Mouse (Mus musculus): Measurements from ENCODE around the gene Gm6034. TPM values are rescaled to one million over a fixed set of nuclear protein-coding genes. Genes with fewer than 3 reads are reported as not detected.
A peak's percentile ranks its signal among the peaks of the same experiment; 100 is the strongest.

The Gm6034 gene
- polyA plus RNA-seq, 1 experiment, result 0.22 TPM

DNA sequence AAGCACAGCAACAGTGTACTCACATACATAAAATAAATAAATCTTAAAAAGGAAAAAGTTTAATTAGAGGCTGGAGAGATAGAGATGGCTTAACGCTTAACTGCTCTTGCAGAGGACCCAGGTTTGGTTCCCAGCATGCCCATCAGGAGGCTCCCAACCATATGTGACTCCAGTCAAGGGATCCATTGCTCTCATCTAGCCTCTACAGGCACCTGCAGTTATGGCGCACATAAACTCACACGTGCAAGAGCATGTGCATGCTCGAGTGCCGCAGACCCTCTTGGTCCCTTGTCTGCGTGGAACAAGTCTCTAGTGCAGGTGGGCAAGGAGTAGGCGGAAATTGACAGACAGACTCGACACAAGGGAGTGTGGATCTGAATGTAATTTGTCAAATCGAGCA is 20.7 kb upstream of the Gm6034 start:
- 76% methylated on average over 9 of the region's 9 CpGs for WGBS
- Histone ChIP-seq H3K27me3 (ENCODE audit: control insufficient read depth, insufficient read depth, low read length) (no peaks in the 10 kb centered on the region), H3K4me3 (ENCODE audit: control insufficient read depth, insufficient read depth, low read length) (no peak overlapping the region), H3K27ac (ENCODE audit: control insufficient read depth, insufficient read depth, low read length) (no peak overlapping the region), H3K36me3 (ENCODE audit: control insufficient read depth, insufficient read depth, low read length) (peaks cover under 1% of the 10 kb centered on the region; the same call in 1 of the 2 replicates), H3K4me1 (replicated peaks; ENCODE audit: control insufficient read depth, insufficient read depth, low read length) (peaks cover 27% of the 10 kb centered on the region)
- no peak for DNase-seq
- no peak for TF ChIP-seq POLR2A (IDR thresholded peaks at IDR 0.05; ENCODE audit: control insufficient read depth, extremely low read depth, insufficient read depth, low read length, poor library complexity)
- no peak for TF ChIP-seq CTCF (IDR thresholded peaks at IDR 0.05; ENCODE audit: borderline replicate concordance, control insufficient read depth, extremely low read depth, insufficient read depth, low read length, poor library complexity)

DNA sequence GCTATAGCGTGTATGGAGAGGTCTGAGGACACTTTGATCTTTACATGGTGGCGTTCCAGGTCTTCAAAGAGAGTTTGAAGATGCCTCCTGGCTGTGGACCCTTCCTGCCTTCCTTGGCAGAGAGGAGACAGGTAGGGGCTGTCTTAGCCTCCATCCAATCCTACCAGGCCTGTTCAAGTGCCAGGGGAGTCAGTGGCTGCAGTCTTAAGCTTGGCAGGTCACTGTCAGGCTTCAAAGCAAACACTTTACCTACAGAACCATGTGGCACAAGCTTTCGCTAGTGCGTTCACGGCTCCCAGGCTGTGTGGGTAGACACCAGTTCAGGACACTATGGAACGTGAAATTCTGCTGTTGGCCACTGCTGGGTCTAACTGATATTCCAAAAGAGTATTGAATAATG is 19.8 kb upstream of the Gm6034 start:
- 90% methylated on average over 6 of the region's 6 CpGs for WGBS
- no peaks in the 10 kb centered on the region for H3K36me3 ChIP-seq (ENCODE audit: control insufficient read depth, insufficient read depth, low read length)
- H3K27me3 ChIP-seq (ENCODE audit: control insufficient read depth, insufficient read depth, low read length), result no peaks in the 10 kb centered on the region
- H3K27ac ChIP-seq (ENCODE audit: control insufficient read depth, insufficient read depth, low read length), result peak overlapping the region; percentile 50
- TF ChIP-seq POLR2A (IDR thresholded peaks at IDR 0.05; ENCODE audit: control insufficient read depth, extremely low read depth, insufficient read depth, low read length, poor library complexity) (no peak), CTCF (IDR thresholded peaks at IDR 0.05; ENCODE audit: borderline replicate concordance, control insufficient read depth, extremely low read depth, insufficient read depth, low read length, poor library complexity) (no peak)
- peaks cover 25% of the 10 kb centered on the region for H3K4me1 ChIP-seq (replicated peaks; ENCODE audit: control insufficient read depth, insufficient read depth, low read length)
- H3K4me3 ChIP-seq (ENCODE audit: control insufficient read depth, insufficient read depth, low read length), result no peak overlapping the region
- DNase-seq, result no peak

DNA sequence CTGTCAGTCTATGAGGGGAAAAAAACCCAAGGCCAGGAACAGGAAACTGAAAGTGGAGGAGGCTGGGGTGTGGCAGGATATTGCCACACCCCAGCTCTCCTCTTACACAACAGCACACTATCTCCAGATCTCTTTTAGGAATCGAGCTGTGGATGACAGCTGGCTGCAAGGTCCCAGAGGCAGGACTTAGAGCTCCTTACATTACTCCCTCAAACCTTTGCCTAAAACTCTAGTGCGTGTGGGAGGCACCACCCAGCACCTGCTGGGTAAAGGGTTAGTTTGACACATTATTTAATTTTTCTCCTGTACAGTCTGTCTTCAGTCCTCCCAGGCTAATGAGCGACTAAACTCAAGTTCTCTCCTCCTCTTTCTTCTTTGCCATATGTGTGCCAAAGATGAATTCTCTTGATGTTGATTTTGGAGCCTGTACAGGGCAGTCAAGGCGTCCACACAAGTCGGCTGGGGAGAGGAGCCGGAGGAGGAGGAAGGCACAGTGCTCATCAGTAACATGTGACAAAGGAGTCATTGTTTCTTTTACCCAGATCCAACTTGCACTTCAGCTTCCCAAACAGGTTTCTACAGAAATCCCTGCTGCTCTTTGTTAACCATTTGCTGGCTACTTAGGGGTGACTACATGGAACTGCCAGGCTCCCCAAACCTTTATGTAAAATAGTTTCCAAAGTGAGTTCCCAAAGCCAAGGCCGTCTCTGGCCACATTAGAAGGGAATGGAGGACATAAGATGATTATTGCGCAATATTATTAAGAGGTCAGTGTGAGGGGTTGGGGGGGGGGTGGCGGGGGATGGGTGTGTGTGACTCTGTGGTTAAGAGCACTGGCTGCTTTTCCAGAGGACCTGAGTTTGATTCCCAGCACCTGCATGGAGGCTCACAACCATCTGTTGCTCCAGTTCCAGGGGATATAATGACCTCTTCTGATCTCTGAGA is 18.8 kb upstream of the Gm6034 start:
- DNase-seq, result peak; percentile 46
- Histone ChIP-seq H3K27me3 (ENCODE audit: control insufficient read depth, insufficient read depth, low read length) (no peaks in the 10 kb centered on the region), H3K4me1 (replicated peaks; ENCODE audit: control insufficient read depth, insufficient read depth, low read length) (peaks cover 23% of the 10 kb centered on the region), H3K36me3 (ENCODE audit: control insufficient read depth, insufficient read depth, low read length) (no peaks in the 10 kb centered on the region), H3K27ac (ENCODE audit: control insufficient read depth, insufficient read depth, low read length) (peak overlapping the region; percentile 64), H3K4me3 (ENCODE audit: control insufficient read depth, insufficient read depth, low read length) (no peak overlapping the region)
- TF ChIP-seq POLR2A (IDR thresholded peaks at IDR 0.05; ENCODE audit: control insufficient read depth, extremely low read depth, insufficient read depth, low read length, poor library complexity), result no peak
- TF ChIP-seq CTCF (IDR thresholded peaks at IDR 0.05; ENCODE audit: borderline replicate concordance, control insufficient read depth, extremely low read depth, insufficient read depth, low read length, poor library complexity), result no peak
- WGBS, result 71% methylated on average over 9 of the region's 9 CpGs

DNA sequence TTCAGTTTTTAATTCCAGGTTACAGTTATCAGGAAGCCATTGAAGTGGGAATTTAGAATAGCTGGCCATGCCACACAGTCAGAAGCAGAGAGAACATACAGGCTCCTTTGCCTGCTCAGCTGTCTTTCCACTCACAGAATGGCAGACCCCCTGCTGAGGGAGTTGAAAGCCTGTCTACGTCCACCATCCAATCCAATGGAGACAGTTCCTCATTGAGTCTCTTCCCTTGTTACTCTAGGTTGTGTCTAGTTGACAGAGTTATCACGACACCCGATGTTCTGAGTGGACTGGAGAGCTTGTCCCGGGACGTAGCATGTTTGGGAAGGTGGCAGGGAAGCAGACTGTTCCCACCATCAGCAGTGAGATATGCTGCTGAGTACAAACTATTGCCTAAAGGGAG is 17.6 kb upstream of the Gm6034 start:
- Histone ChIP-seq H3K4me3 (ENCODE audit: control insufficient read depth, insufficient read depth, low read length) (no peak overlapping the region), H3K27ac (ENCODE audit: control insufficient read depth, insufficient read depth, low read length) (no peak overlapping the region), H3K36me3 (ENCODE audit: control insufficient read depth, insufficient read depth, low read length) (no peaks in the 10 kb centered on the region), H3K4me1 (replicated peaks; ENCODE audit: control insufficient read depth, insufficient read depth, low read length) (peaks cover 21% of the 10 kb centered on the region), H3K27me3 (ENCODE audit: control insufficient read depth, insufficient read depth, low read length) (no peaks in the 10 kb centered on the region)
- DNase-seq, result no peak
- TF ChIP-seq CTCF (IDR thresholded peaks at IDR 0.05; ENCODE audit: borderline replicate concordance, control insufficient read depth, extremely low read depth, insufficient read depth, low read length, poor library complexity), result no peak
- no peak for TF ChIP-seq POLR2A (IDR thresholded peaks at IDR 0.05; ENCODE audit: control insufficient read depth, extremely low read depth, insufficient read depth, low read length, poor library complexity)
- WGBS, result 93% methylated on average over 5 of the region's 5 CpGs

DNA sequence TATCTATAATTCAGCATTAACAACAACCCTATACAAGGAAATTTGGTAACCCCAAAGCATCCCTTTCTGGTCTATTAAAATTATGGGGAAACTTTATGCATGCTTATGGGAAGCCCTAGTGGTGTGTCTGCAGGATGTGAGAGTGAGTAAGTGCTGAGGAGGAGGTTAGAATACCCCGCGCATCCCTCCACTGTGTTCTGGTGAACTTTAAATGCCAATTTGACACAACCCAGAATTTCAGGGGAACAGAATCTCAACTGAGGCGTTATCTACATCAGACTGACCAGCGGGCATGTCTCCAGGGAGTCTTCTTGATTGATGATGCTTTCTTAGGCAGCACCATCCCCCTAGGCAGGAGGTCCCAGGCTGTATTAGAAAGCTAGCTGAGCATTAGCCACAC is 16.9 kb upstream of the Gm6034 start:
- peaks cover 28% of the 10 kb centered on the region for H3K4me1 ChIP-seq (replicated peaks; ENCODE audit: control insufficient read depth, insufficient read depth, low read length)
- H3K36me3 ChIP-seq (ENCODE audit: control insufficient read depth, insufficient read depth, low read length), result no peaks in the 10 kb centered on the region
- H3K27me3 ChIP-seq (ENCODE audit: control insufficient read depth, insufficient read depth, low read length), result no peaks in the 10 kb centered on the region
- no peak for DNase-seq
- WGBS, result 92% methylated on average over 4 of the region's 4 CpGs
- H3K27ac ChIP-seq (ENCODE audit: control insufficient read depth, insufficient read depth, low read length), result no peak overlapping the region
- TF ChIP-seq POLR2A (IDR thresholded peaks at IDR 0.05; ENCODE audit: control insufficient read depth, extremely low read depth, insufficient read depth, low read length, poor library complexity) (no peak), CTCF (IDR thresholded peaks at IDR 0.05; ENCODE audit: borderline replicate concordance, control insufficient read depth, extremely low read depth, insufficient read depth, low read length, poor library complexity) (no peak)
- no peak overlapping the region for H3K4me3 ChIP-seq (ENCODE audit: control insufficient read depth, insufficient read depth, low read length)

DNA sequence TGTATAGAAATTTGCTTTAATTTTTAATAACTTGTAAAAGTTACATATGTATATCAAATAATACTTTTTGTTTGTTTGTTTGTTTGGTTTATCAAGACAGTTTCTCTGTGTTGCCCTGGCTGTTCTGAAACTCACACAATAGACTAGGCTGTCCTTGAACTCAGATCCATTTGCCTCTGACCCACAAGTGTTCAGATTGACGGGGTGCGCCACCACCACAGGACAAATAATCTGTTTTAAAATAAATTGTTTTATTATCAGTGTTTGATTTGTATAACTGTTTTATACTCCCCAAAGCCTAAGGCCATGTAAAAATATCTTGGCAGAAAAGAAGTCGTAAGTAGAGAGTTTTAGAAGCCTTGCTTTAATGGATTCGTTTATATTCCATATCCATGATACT is 15.1 kb upstream of the Gm6034 start:
- no peak for DNase-seq
- H3K36me3 ChIP-seq (ENCODE audit: control insufficient read depth, insufficient read depth, low read length), result no peaks in the 10 kb centered on the region
- no peak for TF ChIP-seq CTCF (IDR thresholded peaks at IDR 0.05; ENCODE audit: borderline replicate concordance, control insufficient read depth, extremely low read depth, insufficient read depth, low read length, poor library complexity)
- H3K27me3 ChIP-seq (ENCODE audit: control insufficient read depth, insufficient read depth, low read length), result no peaks in the 10 kb centered on the region
- 96% methylated on average over 4 of the region's 4 CpGs for WGBS
- no peak overlapping the region for H3K27ac ChIP-seq (ENCODE audit: control insufficient read depth, insufficient read depth, low read length)
- H3K4me1 ChIP-seq (replicated peaks; ENCODE audit: control insufficient read depth, insufficient read depth, low read length), result peaks cover 26% of the 10 kb centered on the region
- H3K4me3 ChIP-seq (ENCODE audit: control insufficient read depth, insufficient read depth, low read length), result no peak overlapping the region

Data from thymus, adult 2 months (tissue).